Mouse (Mus musculus) kidney, postnatal 25 days (tissue): ENCODE data around the gene Fgfr1op.
"Not testable (repeated sequence)": the region's sequence is repeated elsewhere in the genome, so short reads cannot be mapped to it uniquely, and the experiment has no call there.

Experiments used
- DNase-seq, 2 experiments: peaks; one replicate each; pipeline ENCODE4 v3.0.0; 2021; ENCODE audit warnings: mixed read lengths in 2 of 2

Fgfr1op gene

GRCm38 (mm10) chr17:8164701-8165607 lies at the start of gene Fgfr1op:
Gene Fgfr1op, plus strand, starts transcription at chr17:8165501.
- DNase-seq, result not testable (repeated sequence)

GRCm38 (mm10) chr17:8116378-8116777 lies 48.9 kb upstream of the Fgfr1op start:
- DNase-seq, result peak; percentile 32 to 67

- DNase-seq, result not testable (repeated sequence)
These were observed 48.4 kb upstream of the Fgfr1op start for GRCm38 (mm10) chr17:8116928-8117327.

- DNase-seq, result not testable (repeated sequence)
These were observed 42.3 kb upstream of the Fgfr1op start for GRCm38 (mm10) chr17:8122974-8123373.

GRCm38 (mm10) chr17:8124586-8124985 lies 40.7 kb upstream of the Fgfr1op start:
- DNase-seq, result not testable (repeated sequence)

- DNase-seq, result not testable (repeated sequence)
These were observed 36.8 kb upstream of the Fgfr1op start for GRCm38 (mm10) chr17:8128326-8128993.

- not testable (repeated sequence) for DNase-seq
These were observed 35.7 kb upstream of the Fgfr1op start for GRCm38 (mm10) chr17:8129578-8129977.

- DNase-seq, result not testable (repeated sequence)
These were observed 34.5 kb upstream of the Fgfr1op start for GRCm38 (mm10) chr17:8130849-8131248.

GRCm38 (mm10) chr17:8138116-8138515 lies 27.2 kb upstream of the Fgfr1op start:
- DNase-seq, result not testable (repeated sequence)

GRCm38 (mm10) chr17:8140210-8140609 lies 25.1 kb upstream of the Fgfr1op start:
- not testable (repeated sequence) for DNase-seq

- DNase-seq, result peak; percentile 64 to 68
These were observed 21.3 kb upstream of the Fgfr1op start for GRCm38 (mm10) chr17:8143802-8144673.

- peak in 1 of 2 experiments; percentile 43 for DNase-seq
These were observed 18.4 kb upstream of the Fgfr1op start for GRCm38 (mm10) chr17:8146931-8147330.

GRCm38 (mm10) chr17:8147439-8148316 lies 17.6 kb upstream of the Fgfr1op start, which contains the start of the genes Gm49673 and Rnaset2a:
Gene Gm49673, minus strand, starts transcription at chr17:8147788.
Gene Rnaset2a, minus strand, starts transcription at chr17:8148097.
- DNase-seq, result peak; percentile 45 to 75

GRCm38 (mm10) chr17:8155010-8155409 lies 10.3 kb upstream of the Fgfr1op start:
- DNase-seq, result peak; percentile 25 to 53

- not testable (repeated sequence) for DNase-seq
These were observed 9.3 kb upstream of the Fgfr1op start for GRCm38 (mm10) chr17:8155982-8156381.

GRCm38 (mm10) chr17:8158627-8159026 lies 6.7 kb upstream of the Fgfr1op start:
- not testable (repeated sequence) for DNase-seq

GRCm38 (mm10) chr17:8160969-8161368 lies 4.3 kb upstream of the Fgfr1op start:
- DNase-seq, result peak; percentile 57 to 74

GRCm38 (mm10) chr17:8165608-8165945 lies 276 bp downstream of the Fgfr1op start:
- DNase-seq, result peak in 1 of 2 experiments; percentile 42

GRCm38 (mm10) chr17:8165977-8166376 lies 676 bp downstream of the Fgfr1op start:
- not testable (repeated sequence) for DNase-seq

GRCm38 (mm10) chr17:8166454-8166853 lies 1.2 kb downstream of the Fgfr1op start:
- DNase-seq, result not testable (repeated sequence)

- DNase-seq, result peak; percentile 25 to 50
These were observed 2.1 kb downstream of the Fgfr1op start for GRCm38 (mm10) chr17:8167436-8167835.
